Mouse (Mus musculus) ovary, postnatal 10 days (tissue): ENCODE results near the gene Pld5.

Experiments
- DNase-seq: peaks from one replicate; pipeline ENCODE4 v3.0.0; 2022; ENCODE audit warnings: low spot score

Pld5 gene

GRCm38 (mm10) chr1:176274667-176275610, at the start of gene Pld5:
Gene Pld5 (minus strand): TSS chr1:176275312.
- peak; percentile 6 for DNase-seq

- DNase-seq, result no peak
Observed at GRCm38 (mm10) chr1:176315063-176315462, 40.0 kb upstream of the Pld5 start.

- no peak for DNase-seq
Observed at GRCm38 (mm10) chr1:176310174-176310573, 35.1 kb upstream of the Pld5 start.

GRCm38 (mm10) chr1:176289396-176289795, 14.3 kb upstream of the Pld5 start:
- no peak for DNase-seq

GRCm38 (mm10) chr1:176275611-176275980, 484 bp upstream of the Pld5 start:
- no peak for DNase-seq

GRCm38 (mm10) chr1:176248717-176249030, 26.4 kb downstream of the Pld5 start:
- DNase-seq, result no peak

GRCm38 (mm10) chr1:176247885-176248716, 27.0 kb downstream of the Pld5 start:
- no peak for DNase-seq

GRCm38 (mm10) chr1:176239199-176239598, 35.9 kb downstream of the Pld5 start:
- no peak for DNase-seq

- no peak for DNase-seq
Observed at GRCm38 (mm10) chr1:176223794-176224193, 51.3 kb downstream of the Pld5 start.

GRCm38 (mm10) chr1:176223196-176223595, 51.9 kb downstream of the Pld5 start:
- peak; percentile 53 for DNase-seq

GRCm38 (mm10) chr1:176218217-176218616, 56.9 kb downstream of the Pld5 start:
- DNase-seq, result no peak

GRCm38 (mm10) chr1:176213645-176214221, 61.4 kb downstream of the Pld5 start:
- no peak for DNase-seq

GRCm38 (mm10) chr1:176212922-176213644, 62.0 kb downstream of the Pld5 start:
- no peak for DNase-seq

- DNase-seq, result no peak
Observed at GRCm38 (mm10) chr1:176210803-176211202, 64.3 kb downstream of the Pld5 start.

- DNase-seq, result no peak
Observed at GRCm38 (mm10) chr1:176208014-176208413, 67.1 kb downstream of the Pld5 start.

- DNase-seq, result no peak
Observed at GRCm38 (mm10) chr1:176202360-176202759, 72.8 kb downstream of the Pld5 start.

- DNase-seq, result no peak
Observed at GRCm38 (mm10) chr1:176197036-176197766, 77.9 kb downstream of the Pld5 start.

GRCm38 (mm10) chr1:176196341-176196740, 78.8 kb downstream of the Pld5 start:
- DNase-seq, result no peak

GRCm38 (mm10) chr1:176194727-176195126, 80.4 kb downstream of the Pld5 start:
- DNase-seq, result no peak

GRCm38 (mm10) chr1:176183991-176184390, 91.1 kb downstream of the Pld5 start:
- DNase-seq, result no peak

- DNase-seq, result no peak
Observed at GRCm38 (mm10) chr1:176174971-176175370, 100.1 kb downstream of the Pld5 start.
